Mouse (Mus musculus): ENCODE results near the gene Oxsr1.
"Not testable (repeated sequence)": the region's sequence is repeated elsewhere in the genome, so short reads cannot be mapped to it uniquely, and the experiment has no call there.

GRCm38 (mm10) chr9:119265373-119266120 lies 56.7 kb downstream of the Oxsr1 start:
- TF ChIP-seq CTCF (IDR thresholded peaks at IDR 0.05; ENCODE audit: borderline replicate concordance, extremely low read depth, insufficient read depth, insufficient read length); POLR2A (IDR thresholded peaks at IDR 0.05; ENCODE audit: borderline replicate concordance, extremely low read depth, insufficient read depth, insufficient read length, poor library complexity, severe bottlenecking): not testable (repeated sequence)

All from brain, embryonic 14.5 days (tissue).